Mouse (Mus musculus): ENCODE results near the gene Asna1. TPM values are rescaled to one million over a fixed set of nuclear protein-coding genes. Genes with fewer than 3 reads are reported as not detected.

Gene Asna1
- polyA plus RNA-seq (2014; fragmentation: Nextera tagmentation; extraction: Ambion mirVana): 129 TPM in 2 replicates

DNA sequence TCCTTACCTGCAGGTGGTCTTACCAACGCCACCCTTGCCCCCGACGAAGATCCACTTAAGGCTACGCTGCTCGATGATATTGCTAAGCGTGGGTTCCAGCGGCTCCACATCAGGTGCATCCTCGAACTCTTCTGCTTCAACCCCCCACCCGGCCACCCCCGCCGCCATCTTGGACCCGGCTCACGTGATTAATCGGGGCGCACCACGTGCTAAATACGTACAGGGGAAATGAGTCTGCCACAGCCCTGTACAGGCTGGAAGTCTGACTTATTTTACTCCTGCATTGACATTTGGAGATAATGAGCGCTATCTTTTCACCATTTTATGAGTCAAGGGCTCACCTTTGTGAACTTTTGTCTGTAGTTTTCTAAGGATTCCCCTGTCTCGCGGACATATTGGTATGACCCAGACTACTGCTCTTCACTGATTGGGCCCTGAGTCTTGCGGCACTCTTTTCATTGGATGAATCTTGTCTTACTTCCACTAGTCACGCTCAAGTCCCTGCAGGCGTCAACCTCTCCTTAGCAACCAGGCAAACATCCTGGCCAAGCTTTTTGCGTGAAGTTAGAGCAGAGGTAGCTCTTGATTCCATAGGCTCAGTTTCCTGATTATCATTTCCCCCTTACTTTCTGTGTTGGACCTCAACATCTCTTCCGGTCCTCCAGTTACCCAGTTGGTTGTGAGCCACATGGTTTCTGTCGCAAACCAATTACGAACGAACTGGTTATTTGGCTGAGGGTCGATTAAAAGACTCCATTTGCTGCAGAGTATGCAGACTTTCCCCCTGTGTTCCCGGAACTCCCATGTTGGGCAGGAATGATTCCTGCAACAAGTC lies at the start of gene Asna1:
Asna1 (minus strand) TSS at position 184 of the 835 bp plus-strand sequence.
- peak within 1 kb of the TSS; percentile 66 for H3K9ac ChIP-seq (ENCODE audit: low read length)
- H3K36me3 ChIP-seq (ENCODE audit: control insufficient read depth, insufficient read depth, low read length): peaks cover 14% of the 10 kb centered on the region
- H3K27me3 ChIP-seq (ENCODE audit: control insufficient read depth, insufficient read depth, low read length): no peaks in the 10 kb centered on the region
- H3K4me1 ChIP-seq (ENCODE audit: control insufficient read depth, insufficient read depth, low read length): peaks cover 31% of the 10 kb centered on the region
- peak within 1 kb of the TSS; percentile 89 for H3K4me2 ChIP-seq
- WGBS: 7% methylated on average over 30 of the region's 30 CpGs
- no peaks in the 10 kb centered on the region for H3K9me3 ChIP-seq (ENCODE audit: control insufficient read depth, low read length)
- peak within 1 kb of the TSS; percentile 66 for H3K4me3 ChIP-seq (ENCODE audit: low read depth, low read length)
- H3K27ac ChIP-seq (ENCODE audit: low read depth, low read length): 0 out of 2 replicates have a peak within 1 kb of the TSS, but pooled peaks have one; percentile 52
- DNase-seq (ENCODE audit: low spot score, missing footprints): peak; percentile 99
- peak; percentile 86 for ATAC-seq (ENCODE audit: low FRiP score)

DNA sequence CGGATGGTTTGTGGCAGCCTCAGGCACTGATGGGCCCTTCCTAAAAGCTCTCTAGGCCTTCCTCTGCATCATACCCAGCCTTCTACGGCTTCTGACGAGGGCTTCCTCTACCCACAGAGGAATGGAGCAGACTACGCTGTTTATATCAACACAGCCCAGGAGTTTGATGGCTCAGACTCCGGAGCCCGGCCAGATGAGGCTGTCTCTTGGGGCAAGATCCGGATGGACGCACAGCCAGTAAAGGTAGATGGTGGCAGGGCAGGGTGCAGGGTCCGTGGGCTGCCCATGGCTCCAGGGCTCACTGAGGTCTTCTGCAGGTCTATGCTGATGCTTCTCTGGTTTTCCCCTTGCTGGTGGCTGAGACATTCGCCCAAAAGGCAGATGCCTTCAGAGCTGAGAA lies 49.5 kb upstream of the Asna1 start:
- H3K4me2 ChIP-seq: no peak overlapping the region
- H3K27me3 ChIP-seq (ENCODE audit: control insufficient read depth, insufficient read depth, low read length): no peaks in the 10 kb centered on the region
- H3K36me3 ChIP-seq (ENCODE audit: control insufficient read depth, insufficient read depth, low read length): peaks cover 16% of the 10 kb centered on the region
- H3K27ac ChIP-seq (ENCODE audit: low read depth, low read length): no peak overlapping the region
- no peak for ATAC-seq (ENCODE audit: low FRiP score)
- no peaks in the 10 kb centered on the region for H3K9me3 ChIP-seq (ENCODE audit: control insufficient read depth, low read length)
- H3K4me3 ChIP-seq (ENCODE audit: low read depth, low read length): no peak overlapping the region
- WGBS: 94% methylated on average over 10 of the region's 10 CpGs
- peak; percentile 33 for DNase-seq (ENCODE audit: low spot score, missing footprints)
- peaks cover 11% of the 10 kb centered on the region for H3K4me1 ChIP-seq (ENCODE audit: control insufficient read depth, insufficient read depth, low read length)
- no peak overlapping the region for H3K9ac ChIP-seq (ENCODE audit: low read length)

DNA sequence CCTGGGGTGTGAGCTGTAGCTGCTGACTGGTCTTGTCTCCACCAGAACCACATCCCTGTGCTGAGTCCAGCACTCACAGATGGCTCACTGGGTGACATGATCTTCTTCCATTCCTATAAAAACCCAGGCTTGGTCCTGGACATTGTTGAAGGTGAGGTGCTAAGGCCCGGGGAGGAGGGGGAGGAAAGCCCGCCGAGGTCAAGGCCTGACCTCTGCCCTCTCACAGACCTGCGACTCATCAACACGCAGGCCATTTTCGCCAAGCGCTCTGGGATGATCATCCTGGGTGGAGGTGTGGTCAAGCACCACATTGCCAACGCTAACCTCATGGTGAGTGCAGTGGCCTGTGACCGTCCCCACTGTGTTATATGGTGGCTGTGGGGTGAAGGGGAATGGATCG lies 49.1 kb upstream of the Asna1 start:
- H3K4me3 ChIP-seq (ENCODE audit: low read depth, low read length): no peak overlapping the region
- ATAC-seq (ENCODE audit: low FRiP score): no peak
- H3K4me2 ChIP-seq: no peak overlapping the region
- no peaks in the 10 kb centered on the region for H3K9me3 ChIP-seq (ENCODE audit: control insufficient read depth, low read length)
- no peak overlapping the region for H3K9ac ChIP-seq (ENCODE audit: low read length)
- 82% methylated on average over 10 of the region's 10 CpGs for WGBS
- peaks cover 8% of the 10 kb centered on the region for H3K4me1 ChIP-seq (ENCODE audit: control insufficient read depth, insufficient read depth, low read length)
- no peak overlapping the region for H3K27ac ChIP-seq (ENCODE audit: low read depth, low read length)
- peak; percentile 77 for DNase-seq (ENCODE audit: low spot score, missing footprints)
- peaks cover 16% of the 10 kb centered on the region for H3K36me3 ChIP-seq (ENCODE audit: control insufficient read depth, insufficient read depth, low read length)
- H3K27me3 ChIP-seq (ENCODE audit: control insufficient read depth, insufficient read depth, low read length): no peaks in the 10 kb centered on the region

DNA sequence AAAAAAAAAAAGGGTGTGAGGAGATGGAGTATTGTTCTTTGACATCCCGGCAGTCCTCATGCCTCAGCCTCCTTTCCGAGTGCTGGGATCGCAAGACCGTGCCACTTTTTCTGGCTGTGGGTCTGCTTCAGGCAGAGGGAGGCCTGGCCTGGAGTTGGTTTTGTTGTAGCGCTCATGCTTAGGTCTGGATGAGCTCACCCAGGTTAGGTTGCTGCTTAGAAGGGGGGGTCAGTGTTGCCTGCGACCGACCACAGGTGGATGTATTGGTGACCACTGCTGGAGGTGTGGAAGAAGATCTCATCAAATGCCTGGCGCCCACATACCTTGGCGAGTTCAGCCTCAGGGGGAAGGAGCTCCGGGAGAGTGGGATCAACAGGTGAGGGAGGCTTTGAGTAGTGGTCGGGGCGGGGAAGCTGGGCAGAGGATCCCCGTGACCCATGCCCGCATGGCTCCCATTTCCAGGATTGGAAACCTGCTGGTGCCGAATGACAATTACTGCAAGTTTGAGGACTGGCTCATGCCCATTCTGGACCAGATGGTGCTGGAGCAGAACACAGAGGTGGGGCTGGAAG lies 48.0 kb upstream of the Asna1 start:
- DNase-seq (ENCODE audit: low spot score, missing footprints): peak; percentile 79
- ATAC-seq (ENCODE audit: low FRiP score): no peak
- Histone ChIP-seq H3K9me3 (ENCODE audit: control insufficient read depth, low read length) (no peaks in the 10 kb centered on the region), H3K4me2 (no peak overlapping the region), H3K4me1 (ENCODE audit: control insufficient read depth, insufficient read depth, low read length) (peaks cover 8% of the 10 kb centered on the region), H3K4me3 (ENCODE audit: low read depth, low read length) (no peak overlapping the region), H3K27ac (ENCODE audit: low read depth, low read length) (no peak overlapping the region), H3K27me3 (ENCODE audit: control insufficient read depth, insufficient read depth, low read length) (no peaks in the 10 kb centered on the region), H3K36me3 (ENCODE audit: control insufficient read depth, insufficient read depth, low read length) (peaks cover 16% of the 10 kb centered on the region), H3K9ac (ENCODE audit: low read length) (no peak overlapping the region)
- WGBS: 91% methylated on average over 15 of the region's 15 CpGs

DNA sequence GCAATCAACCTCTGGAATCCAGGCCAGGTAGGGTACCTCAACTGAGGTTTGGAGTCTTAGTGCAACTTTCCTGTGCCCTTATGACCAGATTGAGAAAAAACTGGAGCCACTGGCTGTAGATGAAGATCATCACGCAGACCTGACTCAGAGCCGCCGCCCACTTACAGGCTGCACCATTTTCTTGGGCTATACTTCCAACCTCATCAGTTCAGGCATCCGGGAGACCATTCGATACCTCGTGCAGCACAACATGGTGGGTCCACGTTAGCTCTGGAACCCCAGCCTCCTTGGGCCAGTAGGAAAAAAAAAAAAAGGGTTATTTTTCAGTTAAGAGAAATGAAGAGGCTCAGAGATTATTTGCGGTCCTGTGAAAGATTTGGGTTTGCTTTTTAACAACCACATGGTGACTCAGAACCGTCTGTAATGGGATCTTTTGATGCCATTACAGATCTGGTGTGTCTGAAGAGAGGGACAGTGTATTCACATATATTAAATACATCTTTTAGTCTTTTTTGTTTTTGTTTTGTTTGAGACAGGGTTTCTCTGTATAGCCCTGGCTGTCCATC lies 47.4 kb upstream of the Asna1 start:
- H3K4me3 ChIP-seq (ENCODE audit: low read depth, low read length): peak overlapping the region; percentile 93
- H3K9ac ChIP-seq (ENCODE audit: low read length): peak overlapping the region; percentile 87
- H3K4me2 ChIP-seq: peak overlapping the region; percentile 55
- H3K27ac ChIP-seq (ENCODE audit: low read depth, low read length): no peak overlapping the region
- DNase-seq (ENCODE audit: low spot score, missing footprints) (peak; percentile 72), ATAC-seq (ENCODE audit: low FRiP score) (peak; percentile 12; the same call in 1 of the 2 replicates)
- H3K4me1 ChIP-seq (ENCODE audit: control insufficient read depth, insufficient read depth, low read length): peaks cover 8% of the 10 kb centered on the region
- H3K27me3 ChIP-seq (ENCODE audit: control insufficient read depth, insufficient read depth, low read length): no peaks in the 10 kb centered on the region
- WGBS: 41% methylated on average over 9 of the region's 9 CpGs
- H3K36me3 ChIP-seq (ENCODE audit: control insufficient read depth, insufficient read depth, low read length): peaks cover 16% of the 10 kb centered on the region
- no peaks in the 10 kb centered on the region for H3K9me3 ChIP-seq (ENCODE audit: control insufficient read depth, low read length)

DNA sequence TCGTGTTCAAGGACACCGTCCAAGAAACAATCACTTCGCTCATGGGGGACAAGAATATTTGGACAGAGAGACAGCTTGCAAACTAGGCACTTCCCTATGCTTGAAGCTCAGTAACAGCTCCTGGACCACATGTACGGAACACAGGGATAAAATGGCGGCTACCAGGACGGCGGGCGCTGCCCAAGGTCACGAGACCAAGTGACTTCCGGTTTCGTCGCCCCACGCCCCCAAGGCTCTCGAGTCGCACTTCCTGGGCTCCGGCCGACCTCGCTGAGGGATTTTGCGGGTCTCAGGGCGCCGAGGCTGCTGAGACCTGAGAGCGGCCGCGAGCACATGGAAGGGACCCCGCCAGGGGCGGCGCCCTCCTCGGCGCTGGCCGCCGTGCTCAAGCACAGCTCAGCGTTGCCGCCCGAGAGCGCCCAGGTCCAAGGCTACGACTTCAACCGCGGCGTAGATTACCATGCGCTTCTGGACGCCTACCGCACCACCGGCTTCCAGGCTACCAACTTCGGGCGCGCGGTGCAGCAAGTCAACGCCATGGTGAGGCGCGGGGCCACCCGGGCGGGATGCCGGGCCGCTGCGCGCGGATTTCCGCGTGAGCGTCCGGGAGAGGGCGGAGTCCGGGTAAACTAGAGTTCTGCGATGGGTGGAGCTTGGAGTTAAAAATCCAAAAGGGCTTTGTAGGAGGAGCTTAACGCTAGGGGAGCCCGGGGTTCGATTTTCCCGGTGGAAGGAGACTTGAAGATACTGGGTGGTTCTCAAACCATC lies 46.6 kb upstream of the Asna1 start, which contains the start of gene Dhps:
Dhps (plus strand) TSS at position 244 of the 768 bp plus-strand sequence.
- under 1% methylated on average over 68 of the region's 68 CpGs for WGBS
- peak within 1 kb of the TSS; percentile 55 for H3K4me2 ChIP-seq
- peak within 1 kb of the TSS; percentile 87 for H3K9ac ChIP-seq (ENCODE audit: low read length)
- peak; percentile 92 for ATAC-seq (ENCODE audit: low FRiP score)
- peak within 1 kb of the TSS; percentile 86 for H3K27ac ChIP-seq (ENCODE audit: low read depth, low read length)
- H3K4me3 ChIP-seq (ENCODE audit: low read depth, low read length): peak within 1 kb of the TSS; percentile 93
- peaks cover 8% of the 10 kb centered on the region for H3K4me1 ChIP-seq (ENCODE audit: control insufficient read depth, insufficient read depth, low read length)
- peaks cover 16% of the 10 kb centered on the region for H3K36me3 ChIP-seq (ENCODE audit: control insufficient read depth, insufficient read depth, low read length)
- H3K27me3 ChIP-seq (ENCODE audit: control insufficient read depth, insufficient read depth, low read length): no peaks in the 10 kb centered on the region
- H3K9me3 ChIP-seq (ENCODE audit: control insufficient read depth, low read length): no peaks in the 10 kb centered on the region
- peak; percentile 96 for DNase-seq (ENCODE audit: low spot score, missing footprints)

DNA sequence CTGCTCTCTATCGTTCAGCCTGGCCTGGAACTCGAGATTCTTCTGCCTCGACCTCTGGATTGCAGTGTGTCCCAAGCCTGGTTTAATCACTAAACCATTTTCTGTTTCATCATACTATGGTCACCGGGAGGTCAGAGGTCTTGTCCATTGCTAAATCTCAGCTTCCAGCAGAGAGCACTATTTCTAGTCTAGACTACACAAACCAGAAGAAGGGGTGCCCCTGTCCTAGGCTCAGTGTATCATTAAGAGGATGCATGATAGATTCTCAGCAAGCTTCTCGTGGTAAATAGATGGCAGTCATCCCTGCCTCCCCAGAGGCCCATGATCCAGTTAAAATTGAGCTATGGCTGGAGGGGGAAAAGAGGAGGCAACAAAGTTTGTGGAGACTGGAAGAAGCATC lies 46.0 kb upstream of the Asna1 start:
- Histone ChIP-seq H3K27ac (ENCODE audit: low read depth, low read length) (peak overlapping the region; percentile 86; the same call in 1 of the 2 replicates), H3K36me3 (ENCODE audit: control insufficient read depth, insufficient read depth, low read length) (peaks cover 13% of the 10 kb centered on the region), H3K9me3 (ENCODE audit: control insufficient read depth, low read length) (no peaks in the 10 kb centered on the region), H3K4me3 (ENCODE audit: low read depth, low read length) (peak overlapping the region; percentile 93), H3K4me2 (peak overlapping the region; percentile 55), H3K9ac (ENCODE audit: low read length) (peak overlapping the region; percentile 87; the same call in 1 of the 2 replicates), H3K27me3 (ENCODE audit: control insufficient read depth, insufficient read depth, low read length) (no peaks in the 10 kb centered on the region), H3K4me1 (ENCODE audit: control insufficient read depth, insufficient read depth, low read length) (peaks cover 8% of the 10 kb centered on the region)
- 91% methylated on average over 5 of the region's 5 CpGs for WGBS
- ATAC-seq (ENCODE audit: low FRiP score) (no peak), DNase-seq (ENCODE audit: low spot score, missing footprints) (peak; percentile 91)

DNA sequence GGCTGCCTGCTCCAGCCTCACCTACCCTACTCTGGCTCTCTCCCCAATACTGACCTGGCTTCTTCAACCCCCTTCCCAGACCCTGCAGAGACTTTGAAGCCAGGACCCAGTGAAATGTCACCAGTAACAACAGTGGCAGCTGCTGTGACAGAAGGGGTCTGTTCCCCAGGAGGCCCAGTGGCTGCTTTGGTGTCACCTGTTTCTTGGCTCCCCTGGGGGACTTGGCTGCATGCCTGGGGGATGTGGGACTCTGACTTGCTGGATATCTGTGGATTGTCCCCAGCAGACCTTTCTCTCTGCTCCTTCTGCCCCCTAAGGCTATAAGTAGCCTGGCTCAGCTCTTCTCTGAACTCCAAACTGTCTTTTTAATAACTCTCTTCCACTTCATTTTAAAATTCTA lies 42.9 kb upstream of the Asna1 start, which contains the start of gene Gm5741:
Gm5741 (minus strand) TSS at position 1 of the 400 bp plus-strand sequence.
- Histone ChIP-seq H3K36me3 (ENCODE audit: control insufficient read depth, insufficient read depth, low read length) (no peaks in the 10 kb centered on the region), H3K4me2 (no peak within 1 kb of the TSS), H3K27me3 (ENCODE audit: control insufficient read depth, insufficient read depth, low read length) (no peaks in the 10 kb centered on the region), H3K9me3 (ENCODE audit: control insufficient read depth, low read length) (no peaks in the 10 kb centered on the region), H3K27ac (ENCODE audit: low read depth, low read length) (no peak within 1 kb of the TSS), H3K9ac (ENCODE audit: low read length) (no peak within 1 kb of the TSS), H3K4me3 (ENCODE audit: low read depth, low read length) (no peak within 1 kb of the TSS), H3K4me1 (ENCODE audit: control insufficient read depth, insufficient read depth, low read length) (peaks cover 6% of the 10 kb centered on the region)
- ATAC-seq (ENCODE audit: low FRiP score): no peak
- no peak for DNase-seq (ENCODE audit: low spot score, missing footprints)

Data from midbrain, embryonic 11.5 days (tissue).